Comparison of ENCODE assay signal across 19 mouse cellular contexts in the genomic region with DNA sequence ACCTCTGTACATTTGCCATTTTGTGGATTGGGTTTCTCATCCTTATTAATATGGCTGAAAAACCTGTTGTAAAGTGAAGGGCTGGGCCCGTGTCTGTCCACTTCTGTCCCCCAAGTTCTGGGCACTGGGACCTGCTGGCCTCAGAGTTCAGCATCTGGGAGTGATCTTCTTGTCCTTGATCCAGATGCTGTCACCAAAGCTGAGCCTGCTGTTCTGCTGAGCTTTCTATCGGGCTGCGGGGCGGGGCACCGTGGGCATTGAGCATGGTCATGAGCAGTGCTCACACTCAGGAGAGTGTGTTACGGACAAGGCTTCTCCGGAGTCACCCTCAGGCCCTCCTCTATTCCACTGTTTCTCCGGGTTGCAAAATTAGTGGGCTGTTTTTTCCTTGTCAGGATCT. TPM values are rescaled to one million over a fixed set of nuclear protein-coding genes. Genes with fewer than 3 reads are reported as not detected.
DNase-seq lines count a peak whose midpoint lies in the region; ATAC-seq and TF ChIP-seq lines count a peak whose summit lies in the region.
"Had no signal": no experiment of that assay in that cellular context is flagged by ENCODE, and none has a peak within 500 bp of the region (broad histone marks: within the 10 kb centered on the region; RNA-seq: fewer than 3 reads in every experiment).

No protein-coding gene starts in this region.

- peaks cover 5% of the 10 kb centered on the region; the same call in 1 of the 2 replicates for H3K36me3 ChIP-seq in liver, adult 2 months (ENCODE audit: control insufficient read depth, insufficient read depth, low read length)
- no peaks in the 10 kb centered on the region for H3K36me3 ChIP-seq in liver, postnatal 0 days (replicated peaks; ENCODE audit: insufficient read depth, low read length)
- no peaks in the 10 kb centered on the region for H3K36me3 ChIP-seq in embryonic facial prominence, embryonic 11.5 days (replicated peaks; ENCODE audit: control insufficient read depth, insufficient read depth, low read depth, low read length)
- H3K36me3 ChIP-seq: embryonic facial prominence, embryonic 12.5 days had no signal

- no peak for TF ChIP-seq CTCF in liver, adult 2 months (IDR thresholded peaks at IDR 0.05; ENCODE audit: low read depth, low read length)
- no peak for TF ChIP-seq CTCF in liver, postnatal 0 days (IDR thresholded peaks at IDR 0.05; ENCODE audit: low read depth)

- ATAC-seq in liver, postnatal 0 days: no peak
- ATAC-seq in embryonic facial prominence, embryonic 11.5 days (replicated peaks; ENCODE audit: insufficient number of reproducible peaks, low FRiP score, low TSS enrichment, low read depth): no peak
- no peak for ATAC-seq in megakaryocyte-erythroid progenitor cell, adult 5-6 weeks (replicated peaks; ENCODE audit: low FRiP score, low TSS enrichment, poor library complexity, severe bottlenecking)
- ATAC-seq: forebrain, embryonic 13.5 days; forebrain, embryonic 16.5 days had no signal

- H3K27ac ChIP-seq in liver, adult 2 months (replicated peaks; ENCODE audit: insufficient read depth, low read depth, low read length): peak overlapping the region; percentile 90
- H3K27ac ChIP-seq in liver, postnatal 0 days (ENCODE audit: low read depth): no peak overlapping the region
- no peak overlapping the region for H3K27ac ChIP-seq in embryonic facial prominence, embryonic 11.5 days (replicated peaks; ENCODE audit: low read depth, low read length)
- H3K27ac ChIP-seq: embryonic facial prominence, embryonic 12.5 days; forebrain, embryonic 13.5 days had no signal

- peak overlapping the region; percentile 1 for H3K9ac ChIP-seq in liver, adult 2 months (ENCODE audit: low read depth, low read length)
- no peak overlapping the region for H3K9ac ChIP-seq in liver, postnatal 0 days (replicated peaks)
- no peak overlapping the region for H3K9ac ChIP-seq in embryonic facial prominence, embryonic 11.5 days (replicated peaks; ENCODE audit: low read length)
- H3K9ac ChIP-seq: embryonic facial prominence, embryonic 12.5 days; forebrain, embryonic 13.5 days had no signal

- no peaks in the 10 kb centered on the region for H3K27me3 ChIP-seq in liver, adult 2 months (ENCODE audit: control insufficient read depth, insufficient read depth, low read length)
- H3K27me3 ChIP-seq in liver, postnatal 0 days (ENCODE audit: insufficient read depth, low read length): no peaks in the 10 kb centered on the region
- no peaks in the 10 kb centered on the region for H3K27me3 ChIP-seq in embryonic facial prominence, embryonic 11.5 days (ENCODE audit: control insufficient read depth, insufficient read depth, low read length)
- H3K27me3 ChIP-seq: embryonic facial prominence, embryonic 12.5 days had no signal

- no peak for TF ChIP-seq EP300 in liver, postnatal 0 days (IDR thresholded peaks at IDR 0.05; ENCODE audit: low read depth)

- peak; percentile 88 for DNase-seq in heart, adult 11 months
- no peak for DNase-seq in heart, postnatal 10 days
- DNase-seq in liver, adult 2 months (ENCODE audit: extremely low read depth, low read depth, low spot score): peak; percentile 56
- no peak for DNase-seq in liver, postnatal 0 days
- DNase-seq in embryonic facial prominence, embryonic 11.5 days (ENCODE audit: low spot score): peak; percentile 15
- no peak for DNase-seq in adrenal gland, postnatal 25 days
- DNase-seq: adrenal gland, adult 2 months; adrenal gland, postnatal 10 days; adrenal gland, postnatal 36 days; cerebellum, adult 11-12 months; cerebellum, adult 2 months; cerebellum, adult 9-10 months; cerebellum, postnatal 10 days; cerebellum, postnatal 25 days had no signal

- intact Hi-C loops in heart, postnatal 10 days (cut with DNase I): no loop called here

- no peak overlapping the region for H3K4me2 ChIP-seq in liver, postnatal 0 days (ENCODE audit: low read depth, low read length)
- no peak overlapping the region for H3K4me2 ChIP-seq in embryonic facial prominence, embryonic 11.5 days (ENCODE audit: low read depth, low read length)
- H3K4me2 ChIP-seq: embryonic facial prominence, embryonic 12.5 days; forebrain, embryonic 13.5 days had no signal

- no peak for TF ChIP-seq POLR2A in liver, adult 2 months (IDR thresholded peaks at IDR 0.05; ENCODE audit: extremely low read depth, insufficient read depth, low read length)

- no peak overlapping the region for H3K4me3 ChIP-seq in liver, adult 2 months (ENCODE audit: insufficient read depth, low read depth, low read length)
- no peak overlapping the region for H3K4me3 ChIP-seq in liver, postnatal 0 days (ENCODE audit: low read depth, low read length)
- no peak overlapping the region for H3K4me3 ChIP-seq in embryonic facial prominence, embryonic 11.5 days (ENCODE audit: low read depth, low read length)
- H3K4me3 ChIP-seq: embryonic facial prominence, embryonic 12.5 days; forebrain, embryonic 13.5 days had no signal

- no peaks in the 10 kb centered on the region for H3K9me3 ChIP-seq in liver, postnatal 0 days (ENCODE audit: low read length)
- H3K9me3 ChIP-seq in embryonic facial prominence, embryonic 11.5 days (replicated peaks; ENCODE audit: control insufficient read depth, low read length): no peaks in the 10 kb centered on the region
- H3K9me3 ChIP-seq: embryonic facial prominence, embryonic 12.5 days; forebrain, embryonic 13.5 days had no signal

- H3K4me1 ChIP-seq in liver, adult 2 months (ENCODE audit: control insufficient read depth, insufficient read depth, low read length): peaks cover 36% of the 10 kb centered on the region
- peaks cover 13% of the 10 kb centered on the region for H3K4me1 ChIP-seq in liver, postnatal 0 days (ENCODE audit: insufficient read depth)
- H3K4me1 ChIP-seq in embryonic facial prominence, embryonic 11.5 days (ENCODE audit: control insufficient read depth, insufficient read depth, low read length): no peaks in the 10 kb centered on the region

- peaks cover 28% of the 10 kb centered on the region for H3K79me2 ChIP-seq in liver, adult 2 months (ENCODE audit: control insufficient read depth, insufficient read depth, low read length)

- 53% methylated on average over 8 of the region's 8 CpGs for WGBS in liver, adult 2 months
- WGBS in liver, postnatal 0 days (ENCODE audit: insufficient replicate concordance): 84% methylated on average over 8 of the region's 8 CpGs
- WGBS in embryonic facial prominence, embryonic 11.5 days: 59% methylated on average over 8 of the region's 8 CpGs

RNA-seq across cellular contexts. Expression of a gene that starts 4.7 kb away (rescaled TPM):
- 10 to 100 TPM; 10.7 to 11.0 TPM for total RNA-seq in heart, postnatal 10 days (2021)
- 501 and 607 TPM in 2 replicates for total RNA-seq in liver, adult 2 months (2014; rRNA removed)
- polyA plus RNA-seq in liver, adult 2 months (2012; rRNA removed): 223 and 259 TPM in 2 replicates
- polyA plus RNA-seq in liver, postnatal 0 days (2015; fragmentation: Nextera tagmentation; extraction: Ambion mirVana): 30.0 and 31.5 TPM in 2 replicates
- 11.1 and 12.3 TPM in 2 replicates for polyA plus RNA-seq in embryonic facial prominence, embryonic 11.5 days (2014; fragmentation: Nextera tagmentation; extraction: Ambion mirVana)
- total RNA-seq in adrenal gland, postnatal 25 days (2021): 15.5 and 16.1 TPM in 2 replicates
- 2.0 TPM in 1 of 2 replicates, not detected in the other for total RNA-seq in megakaryocyte-erythroid progenitor cell, adult 5-6 weeks (2014; fragmentation: Nextera tagmentation)
- total RNA-seq in megakaryocyte-erythroid progenitor cell, adult 5-6 weeks (2017): 1.9 TPM in 1 of 2 replicates, not detected in the other
- total RNA-seq: MEL had no signal

RNA-seq across cellular contexts. Expression of a gene that starts 30.9 kb away (rescaled TPM):
- 1 to 10 TPM; 1.7 to 2.1 TPM for total RNA-seq in heart, postnatal 10 days (2021)
- 0.07 and 0.28 TPM in 2 replicates for total RNA-seq in liver, adult 2 months (2014; rRNA removed)
- 0.02 TPM in 1 of 2 replicates, not detected in the other for polyA plus RNA-seq in liver, adult 2 months (2012; rRNA removed)
- 0.04 and 0.11 TPM in 2 replicates for polyA plus RNA-seq in liver, postnatal 0 days (2015; fragmentation: Nextera tagmentation; extraction: Ambion mirVana)
- polyA plus RNA-seq in embryonic facial prominence, embryonic 11.5 days (2014; fragmentation: Nextera tagmentation; extraction: Ambion mirVana): not detected in 2 replicates
- total RNA-seq in adrenal gland, postnatal 25 days (2021): not detected in 2 replicates
- total RNA-seq in megakaryocyte-erythroid progenitor cell, adult 5-6 weeks (2014; fragmentation: Nextera tagmentation): not detected in 2 replicates
- total RNA-seq in megakaryocyte-erythroid progenitor cell, adult 5-6 weeks (2017): not detected in 2 replicates
- total RNA-seq: MEL had no signal
- polyA plus RNA-seq: forebrain, embryonic 13.5 days; forebrain, embryonic 16.5 days had no signal

RNA-seq across cellular contexts. Expression of a gene that starts 53.6 kb away (rescaled TPM):
- total RNA-seq in heart, postnatal 10 days (2021): under 1 TPM; 0.17 to 0.60 TPM
- total RNA-seq in liver, adult 2 months (2014; rRNA removed): not detected in 2 replicates
- 0.05 and 0.28 TPM in 2 replicates for polyA plus RNA-seq in liver, adult 2 months (2012; rRNA removed)
- polyA plus RNA-seq in liver, postnatal 0 days (2015; fragmentation: Nextera tagmentation; extraction: Ambion mirVana): 0.07 and 0.12 TPM in 2 replicates
- 15.5 and 19.1 TPM in 2 replicates for polyA plus RNA-seq in embryonic facial prominence, embryonic 11.5 days (2014; fragmentation: Nextera tagmentation; extraction: Ambion mirVana)
- total RNA-seq in adrenal gland, postnatal 25 days (2021): 1.8 and 2.5 TPM in 2 replicates
- total RNA-seq in megakaryocyte-erythroid progenitor cell, adult 5-6 weeks (2014; fragmentation: Nextera tagmentation): not detected in 2 replicates
- not detected in 2 replicates for total RNA-seq in megakaryocyte-erythroid progenitor cell, adult 5-6 weeks (2017)
- total RNA-seq: MEL had no signal

RNA-seq across cellular contexts. Expression of a gene that starts 56.6 kb away (rescaled TPM):
- 10 to 100 TPM; 17.3 TPM for total RNA-seq in heart, postnatal 10 days (2021)
- total RNA-seq in liver, adult 2 months (2014; rRNA removed): 8.6 and 11.1 TPM in 2 replicates
- polyA plus RNA-seq in liver, adult 2 months (2012; rRNA removed): 4.5 and 9.1 TPM in 2 replicates
- 2.4 and 2.5 TPM in 2 replicates for polyA plus RNA-seq in liver, postnatal 0 days (2015; fragmentation: Nextera tagmentation; extraction: Ambion mirVana)
- polyA plus RNA-seq in embryonic facial prominence, embryonic 11.5 days (2014; fragmentation: Nextera tagmentation; extraction: Ambion mirVana): 29.6 and 37.1 TPM in 2 replicates
- 22.0 and 26.5 TPM in 2 replicates for total RNA-seq in adrenal gland, postnatal 25 days (2021)
- 46.8 and 55.5 TPM in 2 replicates for total RNA-seq in megakaryocyte-erythroid progenitor cell, adult 5-6 weeks (2014; fragmentation: Nextera tagmentation)
- 19.8 and 38.2 TPM in 2 replicates for total RNA-seq in megakaryocyte-erythroid progenitor cell, adult 5-6 weeks (2017)

Comparison
In these comparisons a context has a peak if more than half of its experiments do, and no peak if none do; other contexts are left out.
1. DNase-seq: peak in heart, adult 11 months (single experiment), liver, adult 2 months (single experiment) and embryonic facial prominence, embryonic 11.5 days (single experiment); none in heart, postnatal 10 days (0 of 2), liver, postnatal 0 days (single experiment) and adrenal gland, postnatal 25 days (single experiment).
2. RNA of a gene that starts 4.7 kb away (total RNA-seq): 501 to 607 TPM in liver, adult 2 months; 15.5 to 16.1 TPM in adrenal gland, postnatal 25 days, 10.7 to 11.0 TPM in heart, postnatal 10 days and 1.9 to 2.0 TPM in megakaryocyte-erythroid progenitor cell, adult 5-6 weeks; every median in the first group is over 10 times any median in the second.